ENCODE assay signal across 15 mouse cellular contexts in the genomic region with DNA sequence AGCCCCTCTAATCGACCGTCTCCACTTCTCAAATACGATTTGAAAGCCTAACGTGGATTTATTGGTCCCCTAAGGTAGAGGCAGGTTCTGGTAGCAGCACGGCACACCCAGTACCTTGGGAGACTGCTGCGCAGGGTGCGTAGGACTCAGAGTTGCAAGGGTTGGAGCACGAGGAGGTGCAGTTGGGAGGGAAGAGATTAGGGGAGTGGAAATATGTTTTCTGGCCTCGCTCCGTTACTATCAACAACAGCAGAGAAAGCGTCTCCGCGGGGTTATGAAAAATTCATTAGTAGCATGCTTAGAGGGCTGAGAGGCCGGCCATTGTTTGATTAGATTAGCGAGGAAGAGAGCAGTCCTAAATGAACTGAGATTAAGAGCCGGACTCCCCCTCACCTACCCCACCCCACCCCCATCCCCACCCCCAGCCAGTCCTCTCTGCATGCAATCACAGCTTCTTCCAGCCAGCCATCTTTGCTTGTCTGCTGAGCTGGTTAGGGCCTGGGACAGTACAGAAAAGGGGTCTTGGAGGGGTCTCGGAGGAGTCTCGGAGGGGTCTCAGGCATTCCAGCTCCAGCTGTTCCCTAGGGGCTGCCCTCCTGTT. TPM values are rescaled to one million over a fixed set of nuclear protein-coding genes. Genes with fewer than 3 reads are reported as not detected.
DNase-seq lines count a peak whose midpoint lies in the region; ATAC-seq lines count a peak whose summit lies in the region.
"Had no signal": no experiment of that assay in that cellular context is flagged by ENCODE, and none has a peak within 500 bp of the region (broad histone marks: within the 10 kb centered on the region; RNA-seq: fewer than 3 reads in every experiment).

No protein-coding gene starts in this region.

- H3K4me1 ChIP-seq in heart, embryonic 13.5 days, result 0 out of 2 replicates have a peak, but pooled peaks cover 6% of the 10 kb centered on the region
- peaks cover 12% of the 10 kb centered on the region; the same call in 1 of the 2 replicates for H3K4me1 ChIP-seq in forebrain, embryonic 15.5 days
- no peaks in the 10 kb centered on the region for H3K4me1 ChIP-seq in kidney, embryonic 14.5 days (ENCODE audit: control insufficient read depth, insufficient read depth, low read length)
- no peaks in the 10 kb centered on the region for H3K4me1 ChIP-seq in intestine, embryonic 16.5 days (ENCODE audit: control insufficient read depth, insufficient read depth, low read length)
- H3K4me1 ChIP-seq: liver, embryonic 15.5 days had no signal

- no peak for DNase-seq in heart, postnatal 25 days (ENCODE audit: low spot score)
- peak; percentile 44 for DNase-seq in mesoderm, embryonic 11.5 days (ENCODE audit: low read depth, low spot score)
- DNase-seq in retina, embryonic 14.5 days (ENCODE audit: low spot score), result peak; percentile 48
- DNase-seq: adrenal gland, postnatal 25 days; cerebellum, adult 2 months; gastrocnemius, adult 2 months; thymus, adult 18-20 months had no signal

- H3K27me3 ChIP-seq in heart, embryonic 13.5 days (replicated peaks), result no peaks in the 10 kb centered on the region
- no peaks in the 10 kb centered on the region for H3K27me3 ChIP-seq in forebrain, embryonic 15.5 days
- H3K27me3 ChIP-seq in kidney, embryonic 14.5 days (ENCODE audit: control insufficient read depth, insufficient read depth, low read length), result no peaks in the 10 kb centered on the region
- H3K27me3 ChIP-seq in intestine, embryonic 16.5 days (replicated peaks; ENCODE audit: control insufficient read depth, insufficient read depth, low read length), result no peaks in the 10 kb centered on the region
- H3K27me3 ChIP-seq: embryonic facial prominence, embryonic 13.5 days; liver, embryonic 15.5 days had no signal

- ATAC-seq in heart, embryonic 13.5 days (ENCODE audit: extremely low read depth, insufficient number of reproducible peaks, low FRiP score, low TSS enrichment), result no peak
- no peak for ATAC-seq in forebrain, embryonic 15.5 days (replicated peaks)
- no peak for ATAC-seq in kidney, embryonic 14.5 days (ENCODE audit: low FRiP score, low TSS enrichment)
- no peak for ATAC-seq in monocyte, adult 5-6 weeks (replicated peaks; ENCODE audit: insufficient number of reproducible peaks, low FRiP score, low TSS enrichment, poor library complexity, severe bottlenecking)
- ATAC-seq in intestine, embryonic 16.5 days, result no peak

- H3K9me3 ChIP-seq in heart, embryonic 13.5 days, result no peaks in the 10 kb centered on the region
- H3K9me3 ChIP-seq in forebrain, embryonic 15.5 days, result no peaks in the 10 kb centered on the region
- H3K9me3 ChIP-seq in kidney, embryonic 14.5 days (ENCODE audit: control insufficient read depth, low read length), result no peaks in the 10 kb centered on the region
- H3K9me3 ChIP-seq in intestine, embryonic 16.5 days (ENCODE audit: control insufficient read depth, low read length), result no peaks in the 10 kb centered on the region
- H3K9me3 ChIP-seq: embryonic facial prominence, embryonic 13.5 days; liver, embryonic 15.5 days had no signal

- intact Hi-C loops in heart, postnatal 25 days (cut with DNase I), result no loop called here

- H3K27ac ChIP-seq in heart, embryonic 13.5 days (replicated peaks), result no peak overlapping the region
- 0 out of 2 replicates have a peak overlapping the region, but pooled peaks have one; percentile 41 for H3K27ac ChIP-seq in forebrain, embryonic 15.5 days (replicated peaks)
- no peak overlapping the region for H3K27ac ChIP-seq in kidney, embryonic 14.5 days (ENCODE audit: low read depth, low read length)
- H3K27ac ChIP-seq in intestine, embryonic 16.5 days (ENCODE audit: low read length), result no peak overlapping the region
- H3K27ac ChIP-seq: embryonic facial prominence, embryonic 13.5 days; gastrocnemius, adult 2 months; liver, embryonic 15.5 days had no signal

- H3K36me3 ChIP-seq in heart, embryonic 13.5 days, result no peaks in the 10 kb centered on the region
- no peaks in the 10 kb centered on the region for H3K36me3 ChIP-seq in forebrain, embryonic 15.5 days
- H3K36me3 ChIP-seq in kidney, embryonic 14.5 days (ENCODE audit: control insufficient read depth, insufficient read depth, low read length), result no peaks in the 10 kb centered on the region
- no peaks in the 10 kb centered on the region for H3K36me3 ChIP-seq in intestine, embryonic 16.5 days (ENCODE audit: control insufficient read depth, insufficient read depth, low read length)
- H3K36me3 ChIP-seq: embryonic facial prominence, embryonic 13.5 days; liver, embryonic 15.5 days had no signal

- H3K4me3 ChIP-seq in heart, embryonic 13.5 days, result no peak overlapping the region
- H3K4me3 ChIP-seq in forebrain, embryonic 15.5 days, result no peak overlapping the region
- H3K4me3 ChIP-seq in kidney, embryonic 14.5 days (ENCODE audit: low read length), result no peak overlapping the region
- H3K4me3 ChIP-seq in intestine, embryonic 16.5 days (ENCODE audit: low read length), result no peak overlapping the region
- H3K4me3 ChIP-seq: embryonic facial prominence, embryonic 13.5 days; gastrocnemius, adult 2 months; liver, embryonic 15.5 days had no signal

- H3K4me2 ChIP-seq in heart, embryonic 13.5 days, result peak overlapping the region; percentile 25; the same call in 1 of the 2 replicates
- peak overlapping the region; percentile 22; the same call in 1 of the 2 replicates for H3K4me2 ChIP-seq in forebrain, embryonic 15.5 days (replicated peaks)
- no peak overlapping the region for H3K4me2 ChIP-seq in kidney, embryonic 14.5 days (replicated peaks; ENCODE audit: low read depth, low read length)
- H3K4me2 ChIP-seq in intestine, embryonic 16.5 days (ENCODE audit: low read depth, low read length), result no peak overlapping the region
- H3K4me2 ChIP-seq: embryonic facial prominence, embryonic 13.5 days; liver, embryonic 15.5 days had no signal

- WGBS in heart, embryonic 13.5 days, result 38% methylated on average over 18 of the region's 18 CpGs
- 19% methylated on average over 18 of the region's 18 CpGs for WGBS in forebrain, embryonic 15.5 days
- 60% methylated on average over 18 of the region's 18 CpGs for WGBS in kidney, embryonic 14.5 days
- 44% methylated on average over 18 of the region's 18 CpGs for WGBS in intestine, embryonic 16.5 days

- H3K9ac ChIP-seq in heart, embryonic 13.5 days, result no peak overlapping the region
- no peak overlapping the region for H3K9ac ChIP-seq in forebrain, embryonic 15.5 days (replicated peaks)
- H3K9ac ChIP-seq in kidney, embryonic 14.5 days (ENCODE audit: low read depth, low read length), result no peak overlapping the region
- H3K9ac ChIP-seq in intestine, embryonic 16.5 days (ENCODE audit: low read depth, low read length), result no peak overlapping the region
- H3K9ac ChIP-seq: embryonic facial prominence, embryonic 13.5 days; liver, embryonic 15.5 days had no signal

RNA-seq across cellular contexts. Expression of a gene that starts 27.5 kb away (rescaled TPM):
- polyA plus RNA-seq in heart, embryonic 13.5 days (2015; fragmentation: Nextera tagmentation; extraction: Ambion mirVana), result 0.07 and 0.13 TPM in 2 replicates
- total RNA-seq in heart, postnatal 25 days (2021), result not detected
- polyA plus RNA-seq in forebrain, embryonic 15.5 days (2015; fragmentation: Nextera tagmentation; extraction: Ambion mirVana), result 4.5 and 5.5 TPM in 2 replicates
- polyA plus RNA-seq in kidney, embryonic 14.5 days (2014; fragmentation: Nextera tagmentation; extraction: Ambion mirVana), result 0.58 and 0.79 TPM in 2 replicates
- 0.19 TPM in 1 of 3 replicates, not detected in the others for total RNA-seq in monocyte, adult 5-6 weeks (2017)
- 0.20 and 0.28 TPM in 2 replicates for polyA plus RNA-seq in intestine, embryonic 16.5 days (2015; fragmentation: Nextera tagmentation; extraction: Ambion mirVana)
- polyA plus RNA-seq: heart, postnatal 0 days had no signal

RNA-seq across cellular contexts. Expression of a gene that starts 52.5 kb away (rescaled TPM):
- 64.3 and 67.7 TPM in 2 replicates for polyA plus RNA-seq in heart, embryonic 13.5 days (2015; fragmentation: Nextera tagmentation; extraction: Ambion mirVana)
- total RNA-seq in heart, postnatal 25 days (2021), result 1 to 10 TPM; 2.9 to 6.0 TPM
- polyA plus RNA-seq in forebrain, embryonic 15.5 days (2015; fragmentation: Nextera tagmentation; extraction: Ambion mirVana), result 54.5 and 59.3 TPM in 2 replicates
- 97.1 and 111 TPM in 2 replicates for polyA plus RNA-seq in kidney, embryonic 14.5 days (2014; fragmentation: Nextera tagmentation; extraction: Ambion mirVana)
- 15.1 to 31.7 TPM (median 16.8 TPM) in 3 replicates for total RNA-seq in monocyte, adult 5-6 weeks (2017)
- 99.9 and 101 TPM in 2 replicates for polyA plus RNA-seq in intestine, embryonic 16.5 days (2015; fragmentation: Nextera tagmentation; extraction: Ambion mirVana)

Comparison
In these comparisons a context has a peak if more than half of its experiments do, and no peak if none do; other contexts are left out.
1. H3K4me2 ChIP-seq: peak in heart, embryonic 13.5 days (single experiment) and forebrain, embryonic 15.5 days (single experiment); none in kidney, embryonic 14.5 days (single experiment) and intestine, embryonic 16.5 days (single experiment).